Mouse (Mus musculus): ENCODE measurements around the gene BC016579. TPM values are rescaled to one million over a fixed set of nuclear protein-coding genes. Genes with fewer than 3 reads are reported as not detected.

The BC016579 gene
- polyA plus RNA-seq (2012; ENCODE audit: insufficient read depth, insufficient read length, low replicate concordance, missing spikeins), result not detected in 2 replicates

GRCm38 (mm10) chr16:45653934-45654332, at the start of gene BC016579:
BC016579 (minus strand) TSS chr16:45654068.
- no peak within 1 kb of the TSS for H3K27ac ChIP-seq (ENCODE audit: insufficient read depth, low read depth, low read length)
- H3K4me3 ChIP-seq (ENCODE audit: insufficient read depth, low read depth, low read length), result peak within 1 kb of the TSS; percentile 10; the same call in 1 of the 2 replicates
- H3K4me1 ChIP-seq (ENCODE audit: control insufficient read depth, insufficient read depth, low read length), result peaks cover 6% of the 10 kb centered on the region
- WGBS, result 13% methylated on average over 20 of the region's 20 CpGs
- TF ChIP-seq CTCF (IDR thresholded peaks at IDR 0.05; ENCODE audit: insufficient read depth, low read depth, low read length) (no peak), POLR2A (IDR thresholded peaks at IDR 0.05; ENCODE audit: insufficient read depth, low read depth, low read length) (no peak)

- WGBS, result 82% methylated on average over 5 of the region's 5 CpGs
- TF ChIP-seq CTCF (IDR thresholded peaks at IDR 0.05; ENCODE audit: insufficient read depth, low read depth, low read length), result no peak
- Histone ChIP-seq H3K27ac (ENCODE audit: insufficient read depth, low read depth, low read length) (no peak overlapping the region), H3K4me1 (ENCODE audit: control insufficient read depth, insufficient read depth, low read length) (peaks cover 3% of the 10 kb centered on the region), H3K4me3 (ENCODE audit: insufficient read depth, low read depth, low read length) (no peak overlapping the region)
Measured at GRCm38 (mm10) chr16:45699301-45699700, 45.4 kb upstream of the BC016579 start.

GRCm38 (mm10) chr16:45697996-45698395, 44.1 kb upstream of the BC016579 start:
- H3K27ac ChIP-seq (ENCODE audit: insufficient read depth, low read depth, low read length), result no peak overlapping the region
- 45% methylated on average over 6 of the region's 6 CpGs for WGBS
- peaks cover 6% of the 10 kb centered on the region for H3K4me1 ChIP-seq (ENCODE audit: control insufficient read depth, insufficient read depth, low read length)
- no peak overlapping the region for H3K4me3 ChIP-seq (ENCODE audit: insufficient read depth, low read depth, low read length)
- no peak for TF ChIP-seq CTCF (IDR thresholded peaks at IDR 0.05; ENCODE audit: insufficient read depth, low read depth, low read length)
- TF ChIP-seq POLR2A (IDR thresholded peaks at IDR 0.05; ENCODE audit: insufficient read depth, low read depth, low read length), result no peak

- peaks cover 8% of the 10 kb centered on the region for H3K4me1 ChIP-seq (ENCODE audit: control insufficient read depth, insufficient read depth, low read length)
- WGBS, result 60% methylated on average over 9 of the region's 9 CpGs
- 0 out of 2 replicates have a peak overlapping the region, but pooled peaks have one; percentile 24 for H3K27ac ChIP-seq (ENCODE audit: insufficient read depth, low read depth, low read length)
- TF ChIP-seq CTCF (IDR thresholded peaks at IDR 0.05; ENCODE audit: insufficient read depth, low read depth, low read length), result no peak
- TF ChIP-seq POLR2A (IDR thresholded peaks at IDR 0.05; ENCODE audit: insufficient read depth, low read depth, low read length), result no peak
- no peak overlapping the region for H3K4me3 ChIP-seq (ENCODE audit: insufficient read depth, low read depth, low read length)
Measured at GRCm38 (mm10) chr16:45695445-45696160, 41.7 kb upstream of the BC016579 start.

GRCm38 (mm10) chr16:45693558-45693957, 39.7 kb upstream of the BC016579 start, which contains the start of gene Tmprss7:
Tmprss7 (minus strand) TSS chr16:45693658.
- no peak within 1 kb of the TSS for H3K4me3 ChIP-seq (ENCODE audit: insufficient read depth, low read depth, low read length)
- TF ChIP-seq POLR2A (IDR thresholded peaks at IDR 0.05; ENCODE audit: insufficient read depth, low read depth, low read length) (no peak), CTCF (IDR thresholded peaks at IDR 0.05; ENCODE audit: insufficient read depth, low read depth, low read length) (no peak)
- H3K27ac ChIP-seq (ENCODE audit: insufficient read depth, low read depth, low read length), result no peak within 1 kb of the TSS
- peaks cover 11% of the 10 kb centered on the region for H3K4me1 ChIP-seq (ENCODE audit: control insufficient read depth, insufficient read depth, low read length)
- 61% methylated on average over 10 of the region's 10 CpGs for WGBS

- no peak overlapping the region for H3K27ac ChIP-seq (ENCODE audit: insufficient read depth, low read depth, low read length)
- TF ChIP-seq CTCF (IDR thresholded peaks at IDR 0.05; ENCODE audit: insufficient read depth, low read depth, low read length) (no peak), POLR2A (IDR thresholded peaks at IDR 0.05; ENCODE audit: insufficient read depth, low read depth, low read length) (no peak)
Measured at GRCm38 (mm10) chr16:45692851-45693250, 39.0 kb upstream of the BC016579 start.

GRCm38 (mm10) chr16:45690178-45690577, 36.3 kb upstream of the BC016579 start:
- TF ChIP-seq POLR2A (IDR thresholded peaks at IDR 0.05; ENCODE audit: insufficient read depth, low read depth, low read length) (no peak), CTCF (IDR thresholded peaks at IDR 0.05; ENCODE audit: insufficient read depth, low read depth, low read length) (no peak)
- H3K4me1 ChIP-seq (ENCODE audit: control insufficient read depth, insufficient read depth, low read length), result peaks cover 7% of the 10 kb centered on the region; the same call in 1 of the 2 replicates
- 9% methylated on average over 4 of the region's 4 CpGs for WGBS
- peak overlapping the region; percentile 82 for H3K27ac ChIP-seq (ENCODE audit: insufficient read depth, low read depth, low read length)
- H3K4me3 ChIP-seq (ENCODE audit: insufficient read depth, low read depth, low read length), result no peak overlapping the region

More at GRCm38 (mm10) chr16:45692851-45693250, 39.0 kb upstream of the BC016579 start:
- 48% methylated on average over 3 of the region's 3 CpGs for WGBS
- peaks cover 11% of the 10 kb centered on the region for H3K4me1 ChIP-seq (ENCODE audit: control insufficient read depth, insufficient read depth, low read length)
- H3K4me3 ChIP-seq (ENCODE audit: insufficient read depth, low read depth, low read length), result no peak overlapping the region

- 86% methylated on average over 3 of the region's 3 CpGs for WGBS
- no peak overlapping the region for H3K27ac ChIP-seq (ENCODE audit: insufficient read depth, low read depth, low read length)
Measured at GRCm38 (mm10) chr16:45686833-45687232, 33.0 kb upstream of the BC016579 start.

GRCm38 (mm10) chr16:45685295-45685694, 31.4 kb upstream of the BC016579 start:
- TF ChIP-seq POLR2A (IDR thresholded peaks at IDR 0.05; ENCODE audit: insufficient read depth, low read depth, low read length) (no peak), CTCF (IDR thresholded peaks at IDR 0.05; ENCODE audit: insufficient read depth, low read depth, low read length) (no peak)
- no peak overlapping the region for H3K27ac ChIP-seq (ENCODE audit: insufficient read depth, low read depth, low read length)
- H3K4me3 ChIP-seq (ENCODE audit: insufficient read depth, low read depth, low read length), result no peak overlapping the region
- H3K4me1 ChIP-seq (ENCODE audit: control insufficient read depth, insufficient read depth, low read length), result peaks cover under 1% of the 10 kb centered on the region; the same call in 1 of the 2 replicates
- WGBS, result 61% methylated on average over 3 of the region's 3 CpGs

More at GRCm38 (mm10) chr16:45686833-45687232, 33.0 kb upstream of the BC016579 start:
- Histone ChIP-seq H3K4me1 (ENCODE audit: control insufficient read depth, insufficient read depth, low read length) (peaks cover 5% of the 10 kb centered on the region; the same call in 1 of the 2 replicates), H3K4me3 (ENCODE audit: insufficient read depth, low read depth, low read length) (no peak overlapping the region)
- no peak for TF ChIP-seq CTCF (IDR thresholded peaks at IDR 0.05; ENCODE audit: insufficient read depth, low read depth, low read length)

Measured in olfactory bulb, adult 2 months (tissue).